Mouse (Mus musculus) limb, embryonic 12.5 days (tissue): ENCODE results near the gene Rae1. TPM values are rescaled to one million over a fixed set of nuclear protein-coding genes. Genes with fewer than 3 reads are reported as not detected.
A peak's percentile ranks its signal among the peaks of the same experiment; 100 is the strongest.

ENCODE experiments used
- ATAC-seq: fragments of 200-750 bp; cut with Nextera tagmentation; 2 replicates; pipeline ENCODE4 v1.8.0; 2017; ENCODE audit warnings: low read depth, moderate TSS enrichment; ENCODE audit not compliant: insufficient number of reproducible peaks, insufficient read depth, low FRiP score, low TSS enrichment
- H3K27ac ChIP-seq: fragments of 300-500 bp; sonication (generic); 2 replicates; pipeline ENCODE4 v1.5.1; 2016; ENCODE audit warnings: mild to moderate bottlenecking, moderate library complexity
- H3K27me3 ChIP-seq: fragments of 300-500 bp; sonication (generic); 2 replicates; pipeline ENCODE4 v1.6.1; 2016; ENCODE audit warnings: mild to moderate bottlenecking, moderate library complexity
- H3K36me3 ChIP-seq: fragments of 300-500 bp; sonication (generic); 2 replicates; pipeline ENCODE4 v1.6.1; 2016; ENCODE audit warnings: mild to moderate bottlenecking, moderate library complexity
- H3K4me1 ChIP-seq: fragments of 300-500 bp; sonication (generic); replicated peaks from 2 replicates; pipeline ENCODE4 v1.6.1; 2016
- H3K4me2 ChIP-seq: fragments of 300-500 bp; sonication (generic); 2 replicates; pipeline ENCODE4 v1.6.1; 2016; ENCODE audit warnings: mild to moderate bottlenecking, moderate library complexity
- H3K4me3 ChIP-seq: fragments of 300-500 bp; sonication (generic); replicated peaks from 2 replicates; pipeline ENCODE4 v1.5.1; 2016; ENCODE audit warnings: mild to moderate bottlenecking
- H3K9ac ChIP-seq: fragments of 300-500 bp; sonication (generic); replicated peaks from 2 replicates; pipeline ENCODE4 v1.6.1; 2016; ENCODE audit warnings: mild to moderate bottlenecking, moderate library complexity
- H3K9me3 ChIP-seq: fragments of 300-500 bp; sonication (generic); 2 replicates; pipeline ENCODE4 v1.6.1; 2016; ENCODE audit warnings: mild to moderate bottlenecking, moderate library complexity
- WGBS: fragments of 180-500 bp; shearing (Covaris S2); methylation state at CpG from one replicate; pipeline ENCODE4 v1.1.7; 2016; 5-methylcytosine and 5-hydroxymethylcytosine counted together
- polyA plus RNA-seq: library from polyadenylated mRNA; unstranded; fragments of >200 nt; fragmentation: Nextera tagmentation; extraction: Ambion mirVana; gene quantifications from 2 replicates; pipeline ENCODE4 v1.2.1, GENCODE M21; 2016

The Rae1 gene
- polyA plus RNA-seq, 1 experiment from 2014 or later = 157 TPM

DNA sequence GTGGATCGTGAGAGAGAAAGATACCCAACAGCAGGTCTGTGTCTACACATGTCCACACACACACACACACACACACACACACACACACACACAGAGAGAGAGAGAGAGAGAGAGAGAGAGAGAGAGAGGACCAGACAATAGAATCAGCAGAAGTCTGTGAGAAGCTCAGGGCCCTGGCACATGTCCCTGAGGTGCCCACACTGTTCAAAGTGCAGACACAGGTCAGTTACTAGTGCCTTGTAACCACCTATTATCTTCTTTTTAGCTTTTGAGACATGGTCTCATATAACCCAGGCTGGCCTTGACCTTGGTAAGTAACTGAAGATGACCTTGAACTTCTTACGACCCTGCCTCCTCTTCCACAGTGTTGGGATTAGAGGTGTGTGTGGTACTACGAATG, 49.3 kb downstream of the Rae1 start:
- 90% methylated on average over 3 of the region's 3 CpGs for WGBS
- no peak overlapping the region for H3K27ac ChIP-seq
- H3K9ac ChIP-seq = no peak overlapping the region

DNA sequence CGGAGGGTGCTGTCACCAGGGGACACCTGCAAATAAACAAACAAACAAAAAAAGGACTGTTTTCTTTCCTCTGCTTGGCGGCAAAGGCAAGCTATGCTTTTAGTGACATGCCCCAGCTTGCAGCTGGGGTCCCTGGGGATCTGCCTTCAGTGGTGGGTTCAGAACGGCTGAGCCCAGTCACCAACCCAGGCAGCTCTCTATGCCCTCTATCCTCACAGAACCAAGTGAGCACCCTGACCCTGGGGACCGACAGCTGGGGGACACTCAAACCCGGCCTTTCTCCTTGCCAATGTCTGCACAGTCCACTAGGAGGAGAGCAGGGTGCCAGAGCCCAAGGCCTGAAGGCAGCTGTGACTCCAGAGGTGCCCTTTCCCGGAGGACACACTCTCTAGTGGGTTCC, 49.9 kb downstream of the Rae1 start:
- Histone ChIP-seq H3K27ac (no peak overlapping the region), H3K9me3 (no peaks in the 10 kb centered on the region), H3K4me2 (no peak overlapping the region), H3K4me3 (no peak overlapping the region), H3K4me1 (peaks cover 11% of the 10 kb centered on the region), H3K27me3 (no peaks in the 10 kb centered on the region), H3K9ac (no peak overlapping the region), H3K36me3 (no peaks in the 10 kb centered on the region)
- ATAC-seq = no peak
- WGBS = 49% methylated on average over 6 of the region's 6 CpGs

More for the DNA sequence above, 49.3 kb downstream of the Rae1 start:
- Histone ChIP-seq H3K4me2 (no peak overlapping the region), H3K4me3 (no peak overlapping the region), H3K9me3 (no peaks in the 10 kb centered on the region), H3K27me3 (no peaks in the 10 kb centered on the region), H3K36me3 (no peaks in the 10 kb centered on the region), H3K4me1 (peaks cover 11% of the 10 kb centered on the region)
- no peak for ATAC-seq

DNA sequence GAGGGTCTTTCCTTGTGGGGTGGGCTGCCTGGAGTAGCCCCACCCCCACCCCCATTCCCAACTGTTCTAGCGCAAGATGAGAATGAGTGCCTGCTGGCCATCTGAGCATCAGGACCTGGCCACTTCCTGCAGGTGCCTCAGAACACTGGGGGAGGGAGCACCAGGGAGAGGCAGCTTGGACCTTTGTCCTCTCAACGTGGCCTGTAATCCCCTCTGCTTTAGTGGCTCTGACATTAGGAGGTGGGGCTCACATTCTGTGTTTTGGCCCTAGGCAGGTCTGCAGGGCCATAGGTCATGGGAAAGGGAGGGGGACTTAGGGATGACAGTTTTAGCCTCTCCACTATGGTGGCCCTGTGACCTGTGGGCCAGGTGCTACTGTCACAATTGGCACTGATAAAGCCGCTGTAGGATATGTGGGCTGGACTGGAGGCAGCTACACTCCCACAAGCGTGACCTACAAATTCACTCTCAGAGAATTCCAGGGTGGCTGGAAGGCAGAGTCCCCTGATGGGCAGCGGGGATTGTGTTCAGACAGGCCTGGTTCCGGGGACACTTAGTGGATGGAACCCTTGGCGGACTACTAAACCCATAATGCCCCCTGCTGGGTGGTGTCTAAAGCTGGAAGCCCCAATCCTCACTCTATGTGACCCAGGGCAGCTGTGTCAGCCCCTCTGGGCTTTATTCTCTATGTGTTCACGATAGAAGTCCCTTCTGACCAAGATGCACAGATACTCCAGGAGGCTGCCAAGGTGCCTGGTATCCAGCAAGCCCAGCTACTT, 50.9 kb downstream of the Rae1 start:
- H3K36me3 ChIP-seq = no peaks in the 10 kb centered on the region
- no peak overlapping the region for H3K27ac ChIP-seq
- ATAC-seq = no peak
- WGBS = 52% methylated on average over 8 of the region's 8 CpGs
- H3K4me1 ChIP-seq = peaks cover 11% of the 10 kb centered on the region
- no peaks in the 10 kb centered on the region for H3K27me3 ChIP-seq
- H3K4me2 ChIP-seq = no peak overlapping the region
- H3K9me3 ChIP-seq = no peaks in the 10 kb centered on the region
- H3K9ac ChIP-seq = no peak overlapping the region
- no peak overlapping the region for H3K4me3 ChIP-seq

DNA sequence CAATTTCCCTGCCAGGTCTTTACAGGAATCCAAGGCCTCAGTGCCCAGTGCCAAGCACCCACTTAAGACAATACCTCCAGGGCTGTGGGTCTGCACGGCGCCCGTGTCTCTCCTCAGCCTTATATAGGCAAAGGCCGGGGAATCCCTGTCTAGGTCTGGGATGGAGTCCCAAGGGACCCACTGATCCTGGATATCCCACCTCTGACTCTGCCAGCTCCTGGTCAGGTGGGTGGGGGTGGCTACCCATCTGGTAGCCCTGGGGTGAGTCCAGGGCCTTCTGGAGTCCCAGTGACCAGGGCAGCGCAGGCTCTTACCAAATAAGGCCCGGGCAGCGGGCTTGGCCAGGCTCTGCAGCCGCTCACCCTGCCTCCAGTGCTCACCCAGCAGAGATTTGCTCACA, 53.0 kb downstream of the Rae1 start:
- Histone ChIP-seq H3K4me2 (no peak overlapping the region), H3K4me3 (no peak overlapping the region), H3K4me1 (peaks cover 11% of the 10 kb centered on the region), H3K27ac (no peak overlapping the region), H3K9ac (no peak overlapping the region), H3K27me3 (no peaks in the 10 kb centered on the region), H3K36me3 (no peaks in the 10 kb centered on the region), H3K9me3 (no peaks in the 10 kb centered on the region)
- WGBS = 97% methylated on average over 8 of the region's 8 CpGs
- ATAC-seq = no peak

- H3K4me2 ChIP-seq = no peak overlapping the region
- H3K27me3 ChIP-seq = no peaks in the 10 kb centered on the region
- no peak for ATAC-seq
- H3K36me3 ChIP-seq = no peaks in the 10 kb centered on the region
- 75% methylated on average over 6 of the region's 6 CpGs for WGBS
- no peak overlapping the region for H3K4me3 ChIP-seq
- no peaks in the 10 kb centered on the region for H3K9me3 ChIP-seq
- peaks cover 11% of the 10 kb centered on the region for H3K4me1 ChIP-seq
- H3K9ac ChIP-seq = no peak overlapping the region
- H3K27ac ChIP-seq = no peak overlapping the region
Measured at GRCm38 (mm10) chr2:173053846-173054245, 53.9 kb downstream of the Rae1 start.

- no peaks in the 10 kb centered on the region for H3K36me3 ChIP-seq
- ATAC-seq = no peak
- no peaks in the 10 kb centered on the region for H3K27me3 ChIP-seq
- no peak overlapping the region for H3K4me2 ChIP-seq
- H3K4me1 ChIP-seq = no peaks in the 10 kb centered on the region
- H3K4me3 ChIP-seq = no peak overlapping the region
- 76% methylated on average over 10 of the region's 10 CpGs for WGBS
- no peak overlapping the region for H3K9ac ChIP-seq
- H3K9me3 ChIP-seq = no peaks in the 10 kb centered on the region
- H3K27ac ChIP-seq = no peak overlapping the region
Measured at GRCm38 (mm10) chr2:173056303-173056881, 56.5 kb downstream of the Rae1 start.

GRCm38 (mm10) chr2:173056882-173057315, 57.0 kb downstream of the Rae1 start:
- WGBS = 78% methylated on average over 11 of the region's 11 CpGs
- Histone ChIP-seq H3K9ac (no peak overlapping the region), H3K27ac (no peak overlapping the region), H3K4me2 (no peak overlapping the region), H3K4me3 (no peak overlapping the region), H3K4me1 (peaks cover 3% of the 10 kb centered on the region; the same call in 1 of the 2 replicates), H3K27me3 (no peaks in the 10 kb centered on the region), H3K9me3 (no peaks in the 10 kb centered on the region), H3K36me3 (no peaks in the 10 kb centered on the region)
- no peak for ATAC-seq

DNA sequence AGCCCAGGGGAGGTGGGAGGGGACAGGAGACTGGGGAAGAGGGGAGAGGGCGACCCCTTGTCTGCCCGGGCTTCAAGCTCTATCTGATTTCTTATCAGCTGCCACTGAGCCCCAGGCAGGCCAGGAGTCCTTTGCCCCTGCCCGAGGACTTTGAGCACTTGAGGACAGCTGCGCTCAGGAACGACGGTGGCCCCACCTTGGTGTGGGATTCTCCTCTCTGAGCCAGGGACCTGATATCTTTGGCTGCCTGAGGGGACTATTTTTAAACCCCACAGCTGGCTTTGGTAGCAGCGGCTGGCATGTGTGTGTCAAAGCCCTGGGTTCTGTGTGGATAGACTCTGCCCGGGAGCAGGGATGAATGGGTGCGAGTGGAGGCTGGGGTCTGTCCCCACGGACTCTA, 57.7 kb downstream of the Rae1 start:
- no peak overlapping the region for H3K9ac ChIP-seq
- WGBS = 68% methylated on average over 10 of the region's 10 CpGs
- no peaks in the 10 kb centered on the region for H3K27me3 ChIP-seq
- H3K4me3 ChIP-seq = no peak overlapping the region
- H3K27ac ChIP-seq = 0 out of 2 replicates have a peak overlapping the region, but pooled peaks have one; percentile 7
- H3K4me1 ChIP-seq = peaks cover 6% of the 10 kb centered on the region; the same call in 1 of the 2 replicates
- no peaks in the 10 kb centered on the region for H3K36me3 ChIP-seq
- ATAC-seq = no peak
- no peak overlapping the region for H3K4me2 ChIP-seq
- no peaks in the 10 kb centered on the region for H3K9me3 ChIP-seq

- H3K27me3 ChIP-seq = no peaks in the 10 kb centered on the region
- H3K27ac ChIP-seq = 0 out of 2 replicates have a peak overlapping the region, but pooled peaks have one; percentile 7
- WGBS = 65% methylated on average over 11 of the region's 11 CpGs
- no peak overlapping the region for H3K4me2 ChIP-seq
- no peaks in the 10 kb centered on the region for H3K36me3 ChIP-seq
- ATAC-seq = no peak
- H3K4me1 ChIP-seq = peaks cover 6% of the 10 kb centered on the region; the same call in 1 of the 2 replicates
- no peaks in the 10 kb centered on the region for H3K9me3 ChIP-seq
- H3K4me3 ChIP-seq = no peak overlapping the region
- H3K9ac ChIP-seq = 0 out of 2 replicates have a peak overlapping the region, but pooled peaks have one; percentile 23
Measured at GRCm38 (mm10) chr2:173058263-173058662, 58.3 kb downstream of the Rae1 start.

GRCm38 (mm10) chr2:173060450-173060849, 60.5 kb downstream of the Rae1 start:
- no peaks in the 10 kb centered on the region for H3K27me3 ChIP-seq
- H3K4me3 ChIP-seq = no peak overlapping the region
- H3K27ac ChIP-seq = no peak overlapping the region
- H3K36me3 ChIP-seq = no peaks in the 10 kb centered on the region
- H3K4me2 ChIP-seq = no peak overlapping the region
- H3K9ac ChIP-seq = no peak overlapping the region
- H3K9me3 ChIP-seq = no peaks in the 10 kb centered on the region
- peaks cover 6% of the 10 kb centered on the region; the same call in 1 of the 2 replicates for H3K4me1 ChIP-seq
- no peak for ATAC-seq
- WGBS = 82% methylated on average over 9 of the region's 9 CpGs

DNA sequence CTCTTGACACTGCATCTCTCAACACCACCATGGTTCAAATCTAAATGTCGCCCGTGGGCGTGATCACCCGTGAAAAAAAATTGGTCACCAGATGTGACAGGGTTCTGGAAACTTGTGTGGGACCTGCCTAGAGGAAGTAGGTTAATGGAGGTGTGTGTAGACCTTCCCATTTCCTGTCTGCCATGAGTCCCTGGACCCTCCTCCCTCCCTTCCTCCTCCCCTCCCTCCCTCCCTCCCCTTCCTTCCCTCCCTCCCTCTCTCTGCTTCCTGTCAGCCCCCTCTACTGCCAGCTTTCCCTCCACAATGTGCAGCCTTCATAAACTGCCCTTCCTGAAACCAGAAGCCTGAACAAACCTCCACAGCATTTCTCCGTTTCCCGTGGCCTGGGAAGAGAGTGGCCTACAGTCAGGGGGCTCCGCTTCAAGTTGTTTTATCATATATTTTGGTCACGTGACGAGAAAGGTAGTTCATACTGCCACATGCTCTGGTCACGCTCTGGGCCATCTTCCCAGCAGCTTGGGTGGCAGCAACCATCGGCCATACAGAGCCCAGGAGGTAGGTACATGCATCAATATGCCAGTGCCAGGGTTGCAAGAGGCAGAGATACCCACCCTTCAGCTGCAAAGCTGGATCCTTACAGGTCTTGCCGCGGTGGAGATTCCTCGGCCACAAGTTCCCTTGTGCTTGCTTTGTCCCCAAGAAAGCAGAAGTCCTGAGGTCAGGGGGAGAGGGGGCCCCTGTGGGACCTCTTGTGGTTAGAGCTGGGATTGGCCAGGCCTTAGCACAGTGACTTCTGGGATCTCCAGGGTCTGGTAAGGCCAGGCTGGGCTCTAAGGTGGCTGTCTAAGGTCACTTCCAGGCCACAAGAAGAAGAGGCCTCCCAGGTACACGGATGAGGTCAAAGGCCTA, 61.8 kb downstream of the Rae1 start:
- H3K27ac ChIP-seq = peak overlapping the region; percentile 68
- peak; percentile 21; the same call in 1 of the 2 replicates for ATAC-seq
- no peaks in the 10 kb centered on the region for H3K27me3 ChIP-seq
- 66% methylated on average over 15 of the region's 15 CpGs for WGBS
- peaks cover 6% of the 10 kb centered on the region; the same call in 1 of the 2 replicates for H3K4me1 ChIP-seq
- no peak overlapping the region for H3K4me2 ChIP-seq
- H3K4me3 ChIP-seq = no peak overlapping the region
- H3K9me3 ChIP-seq = no peaks in the 10 kb centered on the region
- no peak overlapping the region for H3K9ac ChIP-seq
- H3K36me3 ChIP-seq = no peaks in the 10 kb centered on the region
